Mouse (Mus musculus) testis, adult 2 months (tissue): Measurements from ENCODE around the gene Pbx4. TPM values are rescaled to one million over a fixed set of nuclear protein-coding genes. Genes with fewer than 3 reads are reported as not detected.

Experiments
- H3K27ac ChIP-seq: fragments of 200-500 bp; 2 replicates; pipeline ENCODE4 v1.5.1; 2012; ENCODE audit warnings: low read depth, low read length; ENCODE audit not compliant: control insufficient read depth, insufficient read depth
- H3K27me3 ChIP-seq: fragments of 200-500 bp; 2 replicates; pipeline ENCODE4 v1.6.1; 2012; ENCODE audit warnings: mild to moderate bottlenecking, low read length, moderate library complexity; ENCODE audit not compliant: control insufficient read depth, insufficient read depth
- H3K36me3 ChIP-seq: fragments of 200-500 bp; 2 replicates; pipeline ENCODE4 v1.6.1; 2012; ENCODE audit warnings: mild to moderate bottlenecking, low read length; ENCODE audit not compliant: control insufficient read depth, insufficient read depth
- H3K4me1 ChIP-seq: fragments of 200-500 bp; 2 replicates; pipeline ENCODE4 v1.6.1; 2012; ENCODE audit warnings: low read length; ENCODE audit not compliant: control insufficient read depth, insufficient read depth
- H3K4me3 ChIP-seq: fragments of 200-500 bp; 2 replicates; pipeline ENCODE4 v1.5.1; 2012; ENCODE audit warnings: low read depth, mild to moderate bottlenecking, low read length, moderate library complexity, mixed read lengths; ENCODE audit not compliant: control insufficient read depth
- CTCF ChIP-seq: fragments of 200-500 bp; IDR thresholded peaks from 2 replicates; pipeline ENCODE4 v1.5.1; 2012; ENCODE audit warnings: low read depth, mild to moderate bottlenecking, inconsistent platforms, low read length, moderate library complexity; ENCODE audit not compliant: control insufficient read depth, insufficient read depth, insufficient replicate concordance
- POLR2A ChIP-seq: fragments of 200-500 bp; IDR thresholded peaks from 2 replicates; pipeline ENCODE4 v1.6.1; 2012; ENCODE audit warnings: low read depth, mild to moderate bottlenecking, inconsistent platforms, low read length, moderate library complexity; ENCODE audit not compliant: control insufficient read depth
- polyA plus RNA-seq: library from polyadenylated mRNA; depleted of rRNA; stranded (reverse); fragments of >200 nt; gene quantifications from 2 replicates; pipeline ENCODE4 v1.2.3, GENCODE M21; 2012

Pbx4 gene
- polyA plus RNA-seq, 1 experiment, result 187 TPM

DNA sequence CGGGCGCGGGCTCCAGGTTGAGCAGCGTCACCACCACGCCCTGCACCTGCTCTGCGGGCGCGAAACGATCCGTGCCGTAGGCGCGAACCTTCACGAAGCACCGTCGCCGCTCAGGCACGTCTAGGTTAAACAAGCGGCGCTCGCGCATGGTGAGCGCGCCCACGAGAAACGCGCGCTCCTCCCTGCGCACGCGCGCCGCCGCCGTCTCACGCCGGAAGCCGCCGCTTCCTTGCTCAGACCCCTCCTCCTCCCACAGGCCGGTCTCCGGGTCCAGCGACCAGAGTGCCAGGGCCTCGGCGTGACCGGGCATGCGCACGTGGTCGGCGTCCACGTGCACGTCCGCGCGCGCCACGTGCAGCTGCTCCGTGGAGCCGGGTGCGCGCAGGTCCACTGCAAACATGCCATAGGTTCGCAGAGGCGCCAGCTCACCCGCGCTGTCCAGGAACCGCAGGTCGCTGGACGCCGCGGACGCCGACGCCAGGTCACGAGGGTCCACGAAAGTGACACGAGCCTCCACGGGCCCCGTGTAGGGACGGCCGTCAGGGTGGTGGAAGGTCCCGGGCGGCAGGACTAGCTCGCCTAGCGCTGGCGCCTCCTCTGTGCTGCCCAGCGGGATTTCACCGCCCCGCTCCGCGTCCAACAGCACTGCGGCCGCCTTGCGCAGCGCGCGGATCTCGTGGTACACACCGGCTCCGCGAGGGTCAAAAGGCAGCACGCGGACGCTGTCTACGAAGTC is 49.9 kb downstream of the Pbx4 start:
- Histone ChIP-seq H3K27ac (peak overlapping the region; percentile 5), H3K4me1 (peaks cover 40% of the 10 kb centered on the region), H3K4me3 (peak overlapping the region; percentile 74), H3K27me3 (no peaks in the 10 kb centered on the region; the same call in 1 of the 2 replicates), H3K36me3 (no peaks in the 10 kb centered on the region)
- TF ChIP-seq POLR2A (0 out of 2 replicates have a peak, but pooled peaks have one; percentile 9), CTCF (no peak)

GRCm38 (mm10) chr8:69882833-69883600 is 50.7 kb downstream of the Pbx4 start:
- H3K27ac ChIP-seq, result no peak overlapping the region
- H3K36me3 ChIP-seq, result no peaks in the 10 kb centered on the region
- TF ChIP-seq CTCF (no peak), POLR2A (no peak)
- peak overlapping the region; percentile 74 for H3K4me3 ChIP-seq
- peaks cover 48% of the 10 kb centered on the region for H3K4me1 ChIP-seq
- H3K27me3 ChIP-seq, result no peaks in the 10 kb centered on the region; the same call in 1 of the 2 replicates

DNA sequence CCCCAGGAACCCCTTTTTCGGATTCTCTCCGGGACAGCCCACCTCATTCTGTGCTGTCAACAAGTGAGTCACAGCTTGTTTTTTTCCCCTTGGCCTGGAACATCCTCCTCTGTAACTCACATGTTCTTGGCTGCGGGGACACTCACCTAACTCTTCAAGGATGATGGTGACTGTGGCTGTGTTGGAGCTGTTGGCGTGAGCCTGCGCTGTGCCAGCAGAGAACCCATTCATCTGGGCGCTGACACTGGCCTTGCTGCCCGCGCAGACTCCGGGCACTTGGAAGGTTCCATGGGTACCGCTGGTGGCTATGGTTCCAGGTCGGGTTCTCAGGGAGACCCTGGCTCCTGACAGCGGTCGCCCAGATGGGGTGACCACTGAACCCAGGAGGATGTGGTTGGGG is 51.9 kb downstream of the Pbx4 start:
- Histone ChIP-seq H3K27ac (no peak overlapping the region), H3K27me3 (no peaks in the 10 kb centered on the region; the same call in 1 of the 2 replicates), H3K36me3 (no peaks in the 10 kb centered on the region), H3K4me1 (peaks cover 59% of the 10 kb centered on the region), H3K4me3 (no peak overlapping the region)
- TF ChIP-seq POLR2A, result no peak
- no peak for TF ChIP-seq CTCF

DNA sequence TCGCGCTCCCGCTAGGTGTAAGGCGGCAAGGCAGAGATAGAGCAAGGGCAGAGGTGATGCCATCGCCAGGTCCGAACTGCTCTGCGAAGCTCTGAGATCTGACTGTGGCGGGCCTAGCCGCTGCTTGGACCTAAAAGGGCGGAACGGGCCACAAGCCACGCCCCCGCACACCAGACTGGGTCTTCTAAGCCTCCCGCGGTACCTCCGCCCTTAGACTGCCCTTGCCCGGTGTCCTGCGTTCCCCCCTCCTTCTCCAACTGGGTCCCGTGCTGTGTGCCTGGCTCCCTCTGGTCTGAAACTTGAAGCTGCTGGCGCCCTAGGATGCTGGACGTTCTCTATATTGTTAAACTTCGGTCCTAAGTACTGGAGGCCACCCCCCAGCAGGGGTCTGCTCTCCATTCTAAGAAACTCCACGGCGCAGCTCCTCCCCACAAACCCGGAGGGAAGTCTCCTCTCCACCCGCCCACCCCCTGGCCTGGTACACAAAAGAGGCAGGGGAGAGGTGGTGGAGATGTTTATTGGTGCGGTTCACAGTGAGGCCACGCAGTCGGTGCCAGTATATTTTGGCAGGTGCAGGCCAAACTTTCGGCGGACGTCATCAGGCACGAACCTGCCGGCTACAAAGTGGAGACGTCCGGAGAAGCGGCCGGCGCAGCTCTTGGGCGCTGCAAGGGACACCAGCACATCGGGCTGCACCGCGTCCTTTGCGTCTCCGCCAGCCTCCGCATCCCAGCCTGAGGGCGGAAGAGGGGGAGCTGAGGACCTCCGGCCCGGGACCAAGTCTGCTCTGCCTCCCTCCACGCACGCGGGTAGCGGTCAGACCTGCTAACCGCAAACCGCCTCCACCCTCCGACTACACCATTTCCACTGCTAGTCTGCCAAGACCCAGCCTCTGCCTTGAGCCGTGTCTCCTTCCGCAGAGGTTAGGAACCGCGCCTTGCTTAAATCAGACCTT is 55.3 kb downstream of the Pbx4 start, which contains the start of gene Cilp2:
Cilp2 (minus strand) TSS at position 399 of the 955 bp plus-strand sequence.
- Histone ChIP-seq H3K4me1 (peaks cover 42% of the 10 kb centered on the region), H3K27me3 (no peaks in the 10 kb centered on the region; the same call in 1 of the 2 replicates), H3K27ac (no peak within 1 kb of the TSS), H3K36me3 (no peaks in the 10 kb centered on the region), H3K4me3 (peak within 1 kb of the TSS; percentile 41)
- TF ChIP-seq CTCF (no peak), POLR2A (no peak)

GRCm38 (mm10) chr8:69888244-69888866 is 56.1 kb downstream of the Pbx4 start:
- Histone ChIP-seq H3K36me3 (no peaks in the 10 kb centered on the region), H3K27ac (no peak overlapping the region), H3K4me1 (peaks cover 34% of the 10 kb centered on the region), H3K4me3 (peak overlapping the region; percentile 41), H3K27me3 (no peaks in the 10 kb centered on the region; the same call in 1 of the 2 replicates)
- TF ChIP-seq POLR2A (no peak), CTCF (no peak)

DNA sequence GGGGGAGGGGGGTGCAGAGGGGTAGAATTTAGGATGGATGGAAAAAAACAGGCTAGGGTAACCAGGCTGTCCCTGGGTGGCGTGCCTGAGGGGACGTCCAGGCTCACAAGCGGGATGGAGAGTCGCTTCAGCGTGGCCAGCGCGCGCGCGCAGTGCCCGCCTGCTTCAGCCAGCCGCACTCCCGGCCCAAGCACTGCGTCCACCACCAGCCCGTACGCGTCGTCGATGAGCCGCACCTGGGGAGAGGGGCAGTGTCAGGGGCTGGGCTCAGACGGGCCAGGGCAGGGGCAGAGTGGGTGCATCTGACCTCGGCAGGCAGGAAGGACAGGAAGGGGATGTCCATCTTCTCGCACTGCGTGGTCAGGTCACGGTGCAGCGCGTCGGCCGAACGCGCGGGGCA is 56.6 kb downstream of the Pbx4 start:
- H3K4me3 ChIP-seq, result peak overlapping the region; percentile 5; the same call in 1 of the 2 replicates
- no peaks in the 10 kb centered on the region for H3K36me3 ChIP-seq
- no peaks in the 10 kb centered on the region; the same call in 1 of the 2 replicates for H3K27me3 ChIP-seq
- H3K27ac ChIP-seq, result no peak overlapping the region
- no peak for TF ChIP-seq POLR2A
- no peak for TF ChIP-seq CTCF
- peaks cover 34% of the 10 kb centered on the region for H3K4me1 ChIP-seq
